In the genomic region with DNA sequence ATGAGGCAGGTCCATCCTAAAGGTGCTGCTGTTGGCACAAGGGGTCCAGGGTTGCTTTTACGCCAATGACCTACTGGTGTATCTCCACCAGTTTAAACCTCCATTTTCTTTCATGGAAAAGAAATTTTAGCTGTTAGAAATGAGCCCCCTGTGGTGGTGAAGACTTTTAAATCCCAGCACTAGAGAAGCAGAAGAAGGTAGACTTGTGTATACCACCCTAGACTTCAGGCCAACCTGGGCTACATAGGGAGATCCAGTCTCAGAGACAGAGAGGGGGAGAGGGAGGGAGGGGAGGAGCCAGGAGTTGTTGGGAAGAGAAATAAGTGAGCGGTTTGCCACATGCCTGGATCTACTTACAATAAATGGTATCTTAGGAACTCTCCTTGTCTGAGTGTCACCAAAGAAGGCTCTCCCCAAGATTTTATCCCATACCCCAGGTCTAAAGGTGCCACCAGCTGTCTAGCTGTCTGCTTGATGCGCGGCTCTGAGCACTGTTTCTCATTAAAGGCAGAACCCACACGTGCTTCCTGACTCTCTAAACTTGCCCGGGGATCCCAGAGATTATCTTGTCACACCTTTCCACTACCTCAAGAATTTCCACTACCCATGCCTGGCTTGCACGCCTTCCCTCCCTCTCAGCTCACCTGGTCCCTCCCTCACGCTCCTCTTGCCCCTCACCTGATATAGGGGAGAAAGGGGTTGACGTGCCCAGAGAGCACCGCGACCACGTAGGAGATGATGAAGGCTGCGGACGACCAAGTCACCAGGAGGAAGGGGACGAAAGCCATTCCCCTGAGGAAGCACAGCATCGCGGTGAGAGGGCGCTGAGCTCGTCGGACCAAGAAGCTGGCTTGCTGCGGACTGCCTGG, we compare ENCODE assay signal across 8 mouse cellular contexts. TPM values are rescaled to one million over a fixed set of nuclear protein-coding genes. Genes with fewer than 3 reads are reported as not detected.
DNase-seq lines count a peak whose midpoint lies in the region; ATAC-seq and TF ChIP-seq lines count a peak whose summit lies in the region.

No protein-coding gene starts in this region.

- H3K9me3 ChIP-seq in heart, embryonic 12.5 days (replicated peaks), result no peaks in the 10 kb centered on the region
- no peaks in the 10 kb centered on the region for H3K9me3 ChIP-seq in ES-Bruce4 (replicated peaks; ENCODE audit: control insufficient read depth, insufficient read depth, low read length, poor library complexity, severe bottlenecking)
- 0 out of 2 replicates have a peak, but pooled peaks cover 2% of the 10 kb centered on the region for H3K9me3 ChIP-seq in heart, embryonic 16.5 days (replicated peaks; ENCODE audit: control insufficient read depth, low read length)

- no peak for TF ChIP-seq EP300 in ES-Bruce4 (IDR thresholded peaks at IDR 0.05; ENCODE audit: insufficient read depth, low read depth, low read length)

- H3K4me2 ChIP-seq in heart, embryonic 12.5 days, result peak overlapping the region; percentile 88
- peak overlapping the region; percentile 82 for H3K4me2 ChIP-seq in heart, embryonic 16.5 days (ENCODE audit: low read depth, low read length)

- no peaks in the 10 kb centered on the region for H3K36me3 ChIP-seq in heart, embryonic 12.5 days
- H3K36me3 ChIP-seq in ES-Bruce4 (ENCODE audit: control insufficient read depth, insufficient read depth, low read length, poor library complexity, severe bottlenecking) (no peaks in the 10 kb centered on the region), macrophage (ENCODE audit: inconsistent target) (no peaks in the 10 kb centered on the region)
- no peaks in the 10 kb centered on the region for H3K36me3 ChIP-seq in heart, embryonic 16.5 days (ENCODE audit: control insufficient read depth, insufficient read depth)

- TF ChIP-seq CTCF in ES-Bruce4 (IDR thresholded peaks at IDR 0.05; ENCODE audit: low read depth, low read length), result no peak

- intact Hi-C loops in left cerebral cortex, postnatal 36 days (cut with DNase I), result no loop called here

- H3K9ac ChIP-seq in heart, embryonic 12.5 days, result peak overlapping the region; percentile 72
- H3K9ac ChIP-seq in ES-Bruce4 (ENCODE audit: low read depth, poor library complexity, severe bottlenecking), result peak overlapping the region; percentile 6; the same call in 1 of the 2 replicates
- H3K9ac ChIP-seq in heart, embryonic 16.5 days (ENCODE audit: low read length), result peak overlapping the region; percentile 73

- H3K4me3 ChIP-seq in heart, embryonic 12.5 days, result peak overlapping the region; percentile 61
- peak overlapping the region; percentile 53 for H3K4me3 ChIP-seq in ES-Bruce4 (ENCODE audit: low read depth, low read length)
- peak overlapping the region; percentile 78 for H3K4me3 ChIP-seq in heart, embryonic 16.5 days (ENCODE audit: low read length)
- H3K4me3 ChIP-seq in macrophage (ENCODE audit: inconsistent target), result peak overlapping the region; percentile 65

- 0 out of 2 replicates have a peak, but pooled peaks cover 6% of the 10 kb centered on the region for H3K27me3 ChIP-seq in heart, embryonic 12.5 days (replicated peaks)
- 0 out of 2 replicates have a peak, but pooled peaks cover 2% of the 10 kb centered on the region for H3K27me3 ChIP-seq in ES-Bruce4 (ENCODE audit: control insufficient read depth, insufficient read depth, low read length, poor library complexity, severe bottlenecking)
- H3K27me3 ChIP-seq in heart, embryonic 16.5 days (ENCODE audit: control insufficient read depth, insufficient read depth, low read length), result no peaks in the 10 kb centered on the region

- DNase-seq in heart, adult 8-10 months (ENCODE audit: low spot score), result no peak
- no peak for DNase-seq in Muller cell, postnatal 12 days (ENCODE audit: inconsistent ontology term)
- DNase-seq in cerebellum, adult 11 months, result no peak
- no peak for DNase-seq in left cerebral cortex, postnatal 36 days (ENCODE audit: low spot score in 2 of 2)

- 0 out of 2 replicates have a peak, but pooled peaks cover 6% of the 10 kb centered on the region for H3K4me1 ChIP-seq in heart, embryonic 12.5 days (replicated peaks)
- no peaks in the 10 kb centered on the region for H3K4me1 ChIP-seq in ES-Bruce4 (ENCODE audit: control insufficient read depth, insufficient read depth, low read length)
- peaks cover 6% of the 10 kb centered on the region for H3K4me1 ChIP-seq in heart, embryonic 16.5 days (ENCODE audit: control insufficient read depth, insufficient read depth, low read length)

- TF ChIP-seq POLR2A in ES-Bruce4 (IDR thresholded peaks at IDR 0.05; ENCODE audit: insufficient read depth, low read length), result no peak

- peak; percentile 42; the same call in 1 of the 2 replicates for ATAC-seq in heart, embryonic 12.5 days (ENCODE audit: insufficient number of reproducible peaks, low FRiP score)
- 0 out of 2 replicates have a peak, but pooled peaks have one; percentile 13 for ATAC-seq in heart, embryonic 16.5 days (replicated peaks; ENCODE audit: extremely low read depth, insufficient read depth, low FRiP score)

- H3K79me2 ChIP-seq in macrophage (ENCODE audit: inconsistent target), result peaks cover 48% of the 10 kb centered on the region; the same call in 1 of the 2 replicates

- WGBS in heart, embryonic 12.5 days, result 9% methylated on average over 21 of the region's 21 CpGs
- 9% methylated on average over 21 of the region's 21 CpGs for WGBS in heart, embryonic 16.5 days
- WGBS in macrophage (ENCODE audit: missing documents), result 17% methylated on average over 21 of the region's 21 CpGs

- no peak overlapping the region for H3K27ac ChIP-seq in heart, embryonic 12.5 days (ENCODE audit: poor library complexity, severe bottlenecking)
- H3K27ac ChIP-seq in ES-Bruce4 (ENCODE audit: insufficient read depth, low read length) (no peak overlapping the region), macrophage (peak overlapping the region; percentile 25; the same call in 1 of the 2 replicates)
- H3K27ac ChIP-seq in heart, embryonic 16.5 days (ENCODE audit: low read length), result no peak overlapping the region

RNA-seq across cellular contexts. Expression of a gene that starts 22.5 kb away (rescaled TPM):
- 0.91 and 1.2 TPM in 2 replicates for polyA plus RNA-seq in heart, embryonic 12.5 days (2016; fragmentation: Nextera tagmentation; extraction: Ambion mirVana)
- total RNA-seq in heart, adult 8-10 months (2022), result 1 to 10 TPM; 2.2 to 4.1 (median 3.2) TPM
- 0.57 and 0.72 TPM in 2 replicates for polyA plus RNA-seq in ES-Bruce4 (2011; ENCODE audit: insufficient read depth, insufficient read length, low read depth, missing spikeins)
- 3.3 and 11.8 TPM in 2 replicates for polyA plus RNA-seq in heart, embryonic 16.5 days (2015; fragmentation: Nextera tagmentation; extraction: Ambion mirVana)
- 10 to 100 TPM in 23 of 26 experiments, 1 to 10 TPM in 3; 7.2 to 72.1 (median 20.8) TPM for total RNA-seq in macrophage (2018; cell fraction: chromatin; rRNA removed)
- 10 to 100 TPM; 13.4 to 41.9 (median 20.7) TPM for total RNA-seq in macrophage (2018; cell fraction: cytosol; rRNA removed)
- total RNA-seq in macrophage (2018; cell fraction: nucleus; rRNA removed), result 100 to 1,000 TPM in 2 of 26 experiments, 10 to 100 TPM in 24; 17.4 to 114 (median 41.6) TPM
- polyA plus RNA-seq in macrophage (2018), result 15.4 to 26.6 TPM (median 23.8 TPM) in 3 replicates
- 1 to 10 TPM; 1.0 to 1.1 TPM for total RNA-seq in left cerebral cortex, postnatal 36 days (2021)

RNA-seq across cellular contexts. Expression of a gene that starts 22.6 kb away (rescaled TPM):
- polyA plus RNA-seq in heart, embryonic 12.5 days (2016; fragmentation: Nextera tagmentation; extraction: Ambion mirVana), result 11.2 and 12.8 TPM in 2 replicates
- 10 to 100 TPM; 22.0 to 32.7 (median 25.8) TPM for total RNA-seq in heart, adult 8-10 months (2022)
- polyA plus RNA-seq in ES-Bruce4 (2011; ENCODE audit: insufficient read depth, insufficient read length, low read depth, missing spikeins) (21.2 and 25.7 TPM in 2 replicates), macrophage (2018) (34.0 to 83.1 TPM (median 76.6 TPM) in 3 replicates)
- 9.4 and 9.6 TPM in 2 replicates for polyA plus RNA-seq in heart, embryonic 16.5 days (2015; fragmentation: Nextera tagmentation; extraction: Ambion mirVana)
- total RNA-seq in macrophage (2018; cell fraction: chromatin; rRNA removed), result 100 to 1,000 TPM in 13 of 26 experiments, 10 to 100 TPM in 13; 28.8 to 151 (median 99.6) TPM
- total RNA-seq in macrophage (2018; cell fraction: cytosol; rRNA removed), result 10 to 100 TPM; 32.2 to 72.7 (median 51.5) TPM
- 100 to 1,000 TPM in 5 of 26 experiments, 10 to 100 TPM in 21; 45.1 to 176 (median 89.0) TPM for total RNA-seq in macrophage (2018; cell fraction: nucleus; rRNA removed)
- 10 to 100 TPM; 71.4 to 76.5 TPM for total RNA-seq in left cerebral cortex, postnatal 36 days (2021)

Comparison
In these comparisons a context has a peak if more than half of its experiments do, and no peak if none do; other contexts are left out.
1. H3K9ac ChIP-seq: peak in every context shown above with its lines; median percentile 73 in heart, embryonic 16.5 days; 72 in heart, embryonic 12.5 days; 6 in ES-Bruce4.